ENCODE assay signal across 9 mouse cellular contexts in the genomic region with DNA sequence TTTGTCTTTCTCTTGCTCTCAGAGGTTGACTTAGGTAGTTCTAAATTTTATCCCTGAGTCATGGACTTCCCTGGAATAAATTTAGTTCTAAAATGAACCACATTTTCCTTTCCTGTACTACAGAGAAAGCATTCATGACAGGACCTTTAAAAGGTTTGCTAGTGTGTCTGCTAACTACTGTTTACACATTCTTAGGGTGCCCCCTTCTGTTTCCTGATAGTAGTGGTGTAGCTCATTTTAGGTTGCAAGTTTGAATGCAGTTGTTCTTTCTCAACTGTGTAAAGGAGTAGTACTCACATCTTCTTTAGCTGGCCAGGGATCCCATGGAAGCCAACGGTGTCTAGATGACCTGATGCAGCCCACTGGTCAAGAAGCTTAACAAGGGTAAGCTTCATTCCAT.
A peak's percentile ranks its signal among the peaks of the same experiment; 100 is the strongest.
DNase-seq lines count a peak whose midpoint lies in the region; ATAC-seq lines count a peak whose summit lies in the region.
"Had no signal": no experiment of that assay in that cellular context is flagged by ENCODE, and none has a peak within 500 bp of the region (broad histone marks: within the 10 kb centered on the region; RNA-seq: fewer than 3 reads in every experiment).

No protein-coding gene starts in this region.

- H3K4me2 ChIP-seq in hindbrain, embryonic 14.5 days (replicated peaks): no peak overlapping the region
- no peak overlapping the region for H3K4me2 ChIP-seq in neural tube, embryonic 14.5 days (ENCODE audit: low read depth, low read length)
- H3K4me2 ChIP-seq: lung, embryonic 15.5 days had no signal

- no peak overlapping the region for H3K4me3 ChIP-seq in heart, embryonic 10.5 days
- no peak overlapping the region for H3K4me3 ChIP-seq in hindbrain, embryonic 14.5 days (replicated peaks; ENCODE audit: low read length)
- H3K4me3 ChIP-seq in neural tube, embryonic 14.5 days (ENCODE audit: low read depth, low read length): no peak overlapping the region
- H3K4me3 ChIP-seq: lung, embryonic 15.5 days had no signal

- H3K27me3 ChIP-seq in heart, embryonic 10.5 days (ENCODE audit: insufficient read depth, poor library complexity, severe bottlenecking): no peaks in the 10 kb centered on the region
- H3K27me3 ChIP-seq in hindbrain, embryonic 14.5 days (ENCODE audit: control insufficient read depth, insufficient read depth, low read length): no peaks in the 10 kb centered on the region
- no peaks in the 10 kb centered on the region for H3K27me3 ChIP-seq in neural tube, embryonic 14.5 days (ENCODE audit: control insufficient read depth, insufficient read depth, low read length)
- H3K27me3 ChIP-seq: lung, embryonic 15.5 days had no signal

- H3K36me3 ChIP-seq in heart, embryonic 10.5 days: no peaks in the 10 kb centered on the region
- H3K36me3 ChIP-seq in hindbrain, embryonic 14.5 days (replicated peaks; ENCODE audit: control insufficient read depth, insufficient read depth): no peaks in the 10 kb centered on the region
- no peaks in the 10 kb centered on the region for H3K36me3 ChIP-seq in neural tube, embryonic 14.5 days (ENCODE audit: control insufficient read depth, insufficient read depth, low read length)
- H3K36me3 ChIP-seq: lung, embryonic 15.5 days had no signal

- H3K9me3 ChIP-seq in heart, embryonic 10.5 days: no peaks in the 10 kb centered on the region
- H3K9me3 ChIP-seq in hindbrain, embryonic 14.5 days (ENCODE audit: control insufficient read depth, low read length): no peaks in the 10 kb centered on the region
- no peaks in the 10 kb centered on the region for H3K9me3 ChIP-seq in neural tube, embryonic 14.5 days (ENCODE audit: control insufficient read depth, low read length)
- H3K9me3 ChIP-seq: lung, embryonic 15.5 days had no signal

- H3K4me1 ChIP-seq in heart, embryonic 10.5 days: no peaks in the 10 kb centered on the region
- no peaks in the 10 kb centered on the region for H3K4me1 ChIP-seq in hindbrain, embryonic 14.5 days (replicated peaks; ENCODE audit: control insufficient read depth, insufficient read depth, low read length)
- no peaks in the 10 kb centered on the region for H3K4me1 ChIP-seq in neural tube, embryonic 14.5 days (ENCODE audit: control insufficient read depth, insufficient read depth, low read length)
- H3K4me1 ChIP-seq: lung, embryonic 15.5 days had no signal

- peak; percentile 80; the same call in 1 of the 2 replicates for ATAC-seq in hindbrain, embryonic 14.5 days (ENCODE audit: low FRiP score)
- ATAC-seq in neural tube, embryonic 14.5 days (ENCODE audit: low read depth): peak; percentile 92
- no peak for ATAC-seq in granulocyte monocyte progenitor cell, adult 5-6 weeks (replicated peaks; ENCODE audit: poor library complexity, severe bottlenecking)

- H3K27ac ChIP-seq in heart, embryonic 10.5 days: no peak overlapping the region
- H3K27ac ChIP-seq in hindbrain, embryonic 14.5 days: no peak overlapping the region
- no peak overlapping the region for H3K27ac ChIP-seq in neural tube, embryonic 14.5 days (ENCODE audit: low read depth, low read length)
- H3K27ac ChIP-seq: lung, embryonic 15.5 days had no signal

- DNase-seq in heart, adult 8-10 months (ENCODE audit: low spot score): peak; percentile 16
- DNase-seq in heart, embryonic 10.5 days (ENCODE audit: low spot score): no peak
- peak; percentile 49 to 58 for DNase-seq in right cerebral cortex, postnatal 10 days (ENCODE audit: low spot score in 2 of 2)
- no peak for DNase-seq in right cerebral cortex, postnatal 14 days
- peak; percentile 84 for DNase-seq in hindbrain, embryonic 14.5 days (ENCODE audit: low spot score)
- no peak for DNase-seq in urinary bladder, postnatal 36 days (ENCODE audit: low spot score in 2 of 2)

- WGBS in heart, embryonic 10.5 days: 32% methylated on average over 1 of the region's 1 CpGs
- WGBS in hindbrain, embryonic 14.5 days: 41% methylated on average over 1 of the region's 1 CpGs
- WGBS in neural tube, embryonic 14.5 days: 38% methylated on average over 1 of the region's 1 CpGs

- H3K9ac ChIP-seq in hindbrain, embryonic 14.5 days: no peak overlapping the region
- H3K9ac ChIP-seq in neural tube, embryonic 14.5 days (replicated peaks; ENCODE audit: low read depth, low read length): no peak overlapping the region
- H3K9ac ChIP-seq: lung, embryonic 15.5 days had no signal

Comparison
In these comparisons a context has a peak if more than half of its experiments do, and no peak if none do; other contexts are left out.
1. DNase-seq: peak in heart, adult 8-10 months (single experiment), right cerebral cortex, postnatal 10 days (2 of 2) and hindbrain, embryonic 14.5 days (single experiment); none in heart, embryonic 10.5 days (single experiment), right cerebral cortex, postnatal 14 days (single experiment) and urinary bladder, postnatal 36 days (0 of 2).